Mouse (Mus musculus) adrenal gland, postnatal 10 days (tissue): ENCODE measurements around the gene Ccr1. TPM values are rescaled to one million over a fixed set of nuclear protein-coding genes. Genes with fewer than 3 reads are reported as not detected.
"Not testable (repeated sequence)": the region's sequence is repeated elsewhere in the genome, so short reads cannot be mapped to it uniquely, and the experiment has no call there.

Source experiments
- DNase-seq: peaks from one replicate; pipeline ENCODE4 v3.0.0; 2021; ENCODE audit warnings: mixed read lengths
- long read RNA-seq, 2 experiments: library from polyadenylated mRNA; stranded (forward); transcript quantifications; one replicate each; pipeline ENCODE4 v2.0.0; 2021
- total RNA-seq, 2 experiments: library from RNA; stranded (reverse); gene quantifications; 2 replicates each; pipeline ENCODE4 v1.2.3; 2021

Gene Ccr1
- total RNA-seq: 1 to 10 TPM; 1.6 to 1.8 TPM
- long read RNA-seq, experiment 1, partial matches to known transcripts: 0 of 2 reads
- long read RNA-seq, experiment 1, other reads (novel, unspliced or antisense): 2 of 2 reads
- long read RNA-seq, experiment 2, partial matches to known transcripts: 0 of 4 reads
- long read RNA-seq, experiment 2, other reads (novel, unspliced or antisense): 0 of 4 reads

DNA sequence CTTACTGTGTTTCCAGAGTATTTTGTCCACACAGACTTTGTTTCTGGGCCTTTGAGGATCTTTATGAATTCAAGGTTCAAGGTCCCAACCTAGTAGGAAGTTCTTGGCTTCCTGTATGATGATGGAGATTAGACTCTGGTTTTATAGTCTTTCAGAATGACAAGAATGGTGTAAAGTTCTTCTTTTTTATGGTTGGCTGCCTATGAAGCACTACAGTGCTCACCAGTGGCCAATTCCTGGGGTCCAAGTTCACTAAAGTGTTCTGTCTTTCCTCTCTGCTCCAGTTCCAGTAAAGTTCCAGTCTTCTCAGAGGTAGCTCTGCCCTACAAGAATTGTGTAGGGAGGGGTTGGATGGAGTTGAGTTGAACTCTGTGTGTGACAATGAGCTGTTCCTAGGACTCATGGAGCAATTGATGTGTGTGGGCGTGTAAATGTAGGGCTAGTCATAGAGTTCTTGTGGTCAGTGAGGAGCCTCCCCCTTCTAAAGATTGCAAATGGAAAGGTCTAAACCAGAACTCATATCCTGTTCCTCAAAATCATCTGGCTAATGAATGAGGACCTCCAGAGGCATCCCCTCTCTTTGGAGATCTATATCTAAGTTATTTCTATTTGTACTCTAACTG lies at the start of gene Ccr1:
Gene Ccr1 (minus strand): TSS at position 403 of the 623 bp plus-strand sequence.
- DNase-seq: no peak

DNA sequence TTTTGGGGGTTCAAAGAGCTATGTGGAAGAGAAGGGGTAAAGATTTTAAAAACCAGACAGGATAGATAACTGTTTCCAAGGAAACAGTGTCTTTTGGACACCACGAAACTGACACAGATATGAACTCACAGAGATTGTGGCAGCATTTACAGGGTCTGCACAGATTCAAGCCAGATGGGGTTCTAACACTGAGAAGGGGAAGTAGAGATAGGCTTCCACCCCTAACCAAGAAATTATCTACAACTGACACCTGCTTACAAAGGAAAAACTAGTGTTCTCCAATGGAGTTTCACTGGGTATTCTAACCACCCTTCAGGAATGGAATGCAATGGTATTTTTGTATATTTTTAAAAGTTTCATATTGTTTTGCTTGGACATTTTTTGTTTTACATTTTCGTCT lies 47.6 kb upstream of the Ccr1 start:
- no peak for DNase-seq

DNA sequence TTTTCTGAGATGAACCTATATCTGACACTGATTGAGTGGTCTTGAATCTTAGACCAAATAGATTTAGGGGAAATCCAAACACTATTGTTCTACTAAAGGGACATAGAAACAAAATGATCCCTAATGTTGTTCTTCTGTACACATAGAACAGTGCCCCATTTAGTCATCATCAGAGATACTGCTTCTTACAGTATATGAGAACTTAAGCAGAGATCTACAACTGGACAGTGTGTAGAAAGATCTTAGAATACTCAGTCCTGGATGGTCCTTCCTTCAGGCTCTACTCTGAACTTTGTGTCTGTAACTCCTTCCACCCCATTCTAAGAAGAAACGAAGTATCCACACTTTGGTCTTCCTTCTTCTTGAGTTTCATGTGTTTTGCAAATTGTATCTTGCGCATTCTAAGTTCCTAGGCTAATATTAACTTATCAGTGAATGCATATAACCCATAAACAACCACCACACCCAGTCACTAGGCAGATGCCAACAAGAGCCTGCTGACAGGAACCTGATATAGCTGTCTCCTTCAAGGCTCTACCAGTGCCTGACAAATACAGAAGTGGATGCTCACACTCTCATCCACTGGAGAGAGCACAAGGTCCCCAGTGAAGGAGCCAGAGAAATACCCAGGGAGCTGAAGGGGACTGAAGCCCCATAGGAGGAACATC lies 46.6 kb upstream of the Ccr1 start:
- DNase-seq: no peak

DNA sequence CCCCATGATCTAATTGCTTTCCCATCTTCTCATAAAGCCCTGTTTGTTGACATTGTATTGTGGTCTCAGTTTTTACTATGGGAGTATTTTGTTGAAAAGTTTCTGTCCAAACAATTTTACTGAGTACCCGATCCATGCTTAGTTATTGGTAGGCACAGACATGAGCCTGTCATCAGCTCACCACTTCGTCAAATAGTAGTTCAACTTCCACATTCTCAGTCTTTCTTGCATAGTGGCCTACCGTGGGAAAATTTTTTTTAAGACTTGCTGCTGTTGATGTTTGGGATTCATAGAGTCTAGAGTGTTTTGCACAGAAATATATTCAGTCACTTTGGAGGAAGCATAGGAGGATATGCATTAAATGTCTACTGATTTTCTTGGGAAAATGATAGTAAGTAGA lies 44.8 kb upstream of the Ccr1 start:
- no peak for DNase-seq

DNA sequence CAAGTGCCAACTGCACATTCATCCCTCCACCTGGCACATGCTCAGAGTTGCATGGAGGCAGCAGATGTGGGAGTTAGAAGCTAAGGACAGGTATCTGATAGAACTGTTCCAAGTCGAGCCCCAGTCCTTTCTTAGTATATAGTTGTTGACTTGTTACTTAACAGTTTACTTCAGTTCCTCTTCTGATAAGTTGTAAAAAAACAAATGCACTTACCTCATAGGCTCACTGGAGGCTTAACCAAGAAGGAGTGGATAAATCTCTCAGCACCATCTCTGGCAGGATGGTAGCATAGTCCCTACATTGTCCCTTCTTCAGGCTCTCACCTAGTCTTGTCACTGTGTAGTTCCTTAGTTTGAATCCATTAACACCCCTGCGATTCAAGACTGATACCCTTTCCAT lies 44.2 kb upstream of the Ccr1 start:
- DNase-seq: no peak

DNA sequence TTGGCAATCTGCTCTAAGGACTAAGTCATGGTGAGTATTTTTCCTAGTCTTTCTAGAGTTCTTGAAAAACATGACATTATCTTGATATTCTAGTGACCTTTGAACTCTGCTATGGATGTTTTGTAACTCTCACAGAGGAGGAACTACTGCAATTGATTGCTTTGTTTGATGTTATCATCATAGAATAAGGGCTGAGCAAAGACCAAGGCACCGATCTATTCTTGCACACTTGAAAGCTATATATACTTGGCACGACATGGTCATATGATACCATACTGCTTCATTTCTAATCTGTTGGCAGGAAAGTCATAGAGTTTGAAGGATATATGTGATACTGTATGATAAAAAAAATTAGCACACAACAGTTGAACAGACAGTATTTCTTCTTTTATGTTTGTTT lies 31.3 kb upstream of the Ccr1 start:
- no peak for DNase-seq

DNA sequence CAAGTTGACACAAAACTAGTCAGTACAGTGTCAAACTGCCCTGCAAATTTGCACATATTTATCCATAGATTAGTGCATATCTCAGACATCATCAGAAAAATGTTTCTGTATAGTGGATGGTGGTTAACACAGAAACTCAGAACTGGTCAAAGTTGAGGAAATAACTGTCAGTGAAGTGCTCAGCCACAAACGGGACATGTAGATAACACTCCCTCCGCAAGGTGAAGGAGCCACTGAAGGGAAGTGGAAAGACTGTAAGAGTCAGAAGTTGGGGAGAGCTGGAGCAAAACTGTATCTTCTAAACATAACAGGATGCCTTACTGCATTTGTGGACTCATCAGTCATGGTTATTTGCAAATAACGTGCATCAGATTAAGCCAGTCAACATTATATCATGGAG lies 29.2 kb upstream of the Ccr1 start:
- no peak for DNase-seq

DNA sequence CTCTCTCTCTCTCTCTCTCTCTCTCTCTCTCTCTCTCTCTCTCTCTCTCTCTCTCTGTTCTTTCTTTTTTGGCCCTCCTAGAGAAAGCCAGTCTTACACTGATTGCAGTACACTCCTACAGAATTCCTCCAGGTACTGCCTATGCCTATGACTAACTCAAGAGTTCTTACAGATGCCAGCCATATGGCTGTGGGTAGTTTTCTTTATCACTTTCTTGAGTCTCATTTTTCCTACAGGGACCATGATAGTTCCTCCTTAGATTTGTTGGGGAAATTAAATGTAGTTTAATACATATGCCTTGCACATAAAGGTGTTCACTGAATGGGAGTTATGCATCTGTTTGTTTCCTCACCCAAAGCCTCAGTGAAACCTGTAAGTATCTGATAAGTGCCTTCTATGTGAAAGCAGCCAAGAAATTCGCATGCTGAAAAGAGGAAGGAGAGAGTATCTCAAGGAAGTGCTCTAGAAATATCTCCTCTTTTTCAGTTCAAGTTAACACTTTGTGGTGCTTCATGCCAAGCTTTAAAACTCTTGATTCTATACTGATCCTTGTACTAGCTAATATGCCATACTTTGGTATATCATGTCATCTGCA lies 22.9 kb upstream of the Ccr1 start:
- no peak for DNase-seq

DNA sequence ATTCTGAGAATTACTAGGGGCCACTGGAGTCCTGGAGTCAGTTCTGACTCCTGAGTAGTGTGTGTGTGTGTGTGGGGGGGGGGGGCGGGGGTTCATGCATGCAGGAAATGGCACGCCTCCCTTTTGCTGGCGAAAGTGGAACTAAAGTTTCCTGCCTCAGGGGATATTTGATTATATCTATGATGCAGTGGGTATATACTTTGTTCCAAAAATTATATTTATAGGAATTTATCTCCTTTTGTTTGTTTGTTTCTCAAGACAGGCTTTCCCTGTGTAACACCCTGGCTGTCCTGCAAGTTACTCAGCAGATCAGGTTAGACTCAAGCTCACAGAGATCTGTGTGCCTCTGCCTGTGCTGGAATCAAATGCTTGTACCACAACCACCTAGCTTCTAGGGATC lies 21.2 kb upstream of the Ccr1 start:
- DNase-seq: no peak

DNA sequence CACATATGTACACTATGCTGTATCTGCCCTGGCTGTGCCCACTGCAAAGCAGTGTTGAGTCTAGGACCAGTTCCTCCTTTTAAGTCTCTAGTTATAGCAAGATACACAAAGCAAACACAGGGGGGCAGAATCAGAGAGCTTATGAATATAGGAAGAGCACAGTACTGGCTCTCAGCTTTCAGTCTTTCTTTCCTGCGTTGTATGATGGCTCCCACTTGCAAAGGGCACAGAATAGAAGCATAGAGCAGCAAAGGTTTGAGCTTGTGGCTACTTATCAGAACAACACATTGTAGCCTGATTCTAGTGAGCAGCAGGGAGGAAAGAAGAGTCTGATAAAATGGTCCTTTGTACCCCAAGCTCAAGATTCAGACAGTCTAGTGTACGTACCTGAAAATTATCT lies 17.7 kb upstream of the Ccr1 start:
- no peak for DNase-seq

DNA sequence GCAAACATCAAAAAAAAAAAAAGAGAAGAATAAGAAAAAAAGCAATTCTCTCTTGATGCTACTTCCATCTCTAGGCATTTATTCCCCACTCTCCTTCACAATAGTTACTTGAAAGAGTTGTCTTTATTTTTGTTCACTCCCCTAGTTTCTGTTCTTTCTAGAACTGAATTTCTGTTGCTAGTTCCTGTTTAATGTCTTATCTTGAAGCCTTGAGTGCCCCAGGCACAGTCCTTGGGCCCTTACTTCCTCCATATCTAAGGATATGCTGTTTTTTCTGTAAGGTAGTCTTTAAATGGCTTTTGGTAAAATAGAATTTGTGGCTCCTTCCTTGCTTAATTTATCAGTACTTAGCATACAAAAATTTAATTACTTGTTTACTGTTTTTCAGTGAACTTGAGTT lies 16.5 kb upstream of the Ccr1 start:
- DNase-seq: no peak

DNA sequence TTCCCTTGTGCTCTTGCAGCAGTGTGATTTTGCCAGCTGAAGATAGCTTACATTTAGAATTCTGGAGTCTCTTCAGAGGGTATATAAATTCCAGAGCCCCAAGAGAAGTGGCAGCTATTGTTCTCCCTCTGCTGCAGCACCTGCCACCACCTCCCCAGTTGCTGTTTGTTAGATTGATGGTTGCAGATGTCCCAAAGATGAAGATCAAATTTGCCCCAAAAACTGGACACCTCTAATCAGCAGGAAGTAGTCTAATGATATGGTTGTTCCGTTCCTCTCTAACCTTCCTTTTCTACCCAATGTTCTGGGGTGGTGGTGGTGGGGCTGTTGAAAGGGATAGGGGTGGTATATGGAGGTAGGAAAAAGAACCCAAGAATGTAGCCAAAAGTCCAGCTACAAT lies 14.2 kb upstream of the Ccr1 start:
- no peak for DNase-seq

DNA sequence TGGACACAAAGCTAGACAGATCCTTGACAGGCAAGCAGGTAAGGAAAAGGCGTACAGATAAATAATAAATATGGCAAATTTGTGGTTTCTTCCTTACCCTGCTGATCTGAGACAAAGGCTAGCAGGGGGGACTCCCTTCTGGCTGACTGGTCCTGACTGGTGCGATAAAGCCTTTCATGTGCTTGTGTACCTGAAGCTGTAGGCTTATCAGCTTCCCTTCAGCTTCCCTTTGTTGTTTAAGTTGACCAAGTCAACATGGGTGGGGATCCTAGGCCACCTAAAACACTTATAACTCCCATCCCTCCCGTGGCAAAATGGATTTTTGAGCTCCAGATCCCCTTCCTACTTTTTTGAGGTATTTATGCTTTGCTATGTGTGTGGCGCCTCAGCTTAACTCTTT lies 13.4 kb upstream of the Ccr1 start:
- DNase-seq: no peak

DNA sequence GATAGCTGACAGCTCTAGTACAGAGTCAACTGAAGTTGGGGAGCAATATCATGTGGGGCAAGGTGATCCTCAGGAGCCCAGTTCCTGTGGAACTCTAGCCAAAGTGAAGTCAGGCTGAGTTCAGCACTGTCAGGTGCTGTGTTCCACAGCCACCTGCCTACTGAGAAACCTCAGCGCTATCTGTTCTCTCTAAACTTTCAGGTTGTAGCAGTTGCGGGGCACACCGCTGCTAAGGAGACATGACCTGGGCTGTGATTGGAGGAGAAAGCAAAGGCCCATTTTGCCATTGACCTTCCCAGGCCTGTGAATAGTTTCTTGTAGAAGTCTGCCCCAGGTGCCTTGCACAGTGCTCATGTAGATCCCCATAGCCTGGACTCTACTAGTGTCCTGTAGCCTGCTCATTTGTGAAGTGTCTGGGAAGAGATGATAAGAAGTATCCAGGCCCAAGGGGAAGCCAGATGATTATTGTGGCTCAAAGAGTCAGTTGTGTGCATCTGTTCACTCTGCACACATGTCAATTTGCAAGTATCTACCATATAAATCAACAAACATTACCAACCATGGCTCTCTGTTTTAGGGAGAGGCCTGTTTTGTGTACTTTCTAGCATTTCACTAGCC lies 12.5 kb upstream of the Ccr1 start:
- not testable (repeated sequence) for DNase-seq

DNA sequence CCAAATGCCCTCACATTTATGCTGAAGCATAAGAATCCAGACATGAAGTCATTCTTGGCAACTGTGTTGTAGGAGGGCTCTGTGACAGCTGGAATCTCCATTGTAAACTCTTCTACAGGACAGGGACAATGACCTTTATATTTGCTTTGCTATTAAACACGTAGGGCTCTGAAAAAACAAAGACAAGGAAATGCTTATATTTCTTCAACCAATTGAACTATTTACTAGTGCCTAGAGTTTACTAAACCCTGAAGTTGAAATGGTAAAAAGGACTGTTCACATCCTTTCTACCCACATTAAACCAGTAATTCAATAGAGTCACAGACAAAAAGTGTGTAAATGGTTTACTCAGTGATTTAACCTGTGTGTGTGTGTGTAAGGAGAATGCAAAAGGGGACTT lies 9.8 kb upstream of the Ccr1 start, which contains the start of gene Ccr1l1:
Gene Ccr1l1 (minus strand): TSS at position 101 of the 400 bp plus-strand sequence.
- no peak for DNase-seq

DNA sequence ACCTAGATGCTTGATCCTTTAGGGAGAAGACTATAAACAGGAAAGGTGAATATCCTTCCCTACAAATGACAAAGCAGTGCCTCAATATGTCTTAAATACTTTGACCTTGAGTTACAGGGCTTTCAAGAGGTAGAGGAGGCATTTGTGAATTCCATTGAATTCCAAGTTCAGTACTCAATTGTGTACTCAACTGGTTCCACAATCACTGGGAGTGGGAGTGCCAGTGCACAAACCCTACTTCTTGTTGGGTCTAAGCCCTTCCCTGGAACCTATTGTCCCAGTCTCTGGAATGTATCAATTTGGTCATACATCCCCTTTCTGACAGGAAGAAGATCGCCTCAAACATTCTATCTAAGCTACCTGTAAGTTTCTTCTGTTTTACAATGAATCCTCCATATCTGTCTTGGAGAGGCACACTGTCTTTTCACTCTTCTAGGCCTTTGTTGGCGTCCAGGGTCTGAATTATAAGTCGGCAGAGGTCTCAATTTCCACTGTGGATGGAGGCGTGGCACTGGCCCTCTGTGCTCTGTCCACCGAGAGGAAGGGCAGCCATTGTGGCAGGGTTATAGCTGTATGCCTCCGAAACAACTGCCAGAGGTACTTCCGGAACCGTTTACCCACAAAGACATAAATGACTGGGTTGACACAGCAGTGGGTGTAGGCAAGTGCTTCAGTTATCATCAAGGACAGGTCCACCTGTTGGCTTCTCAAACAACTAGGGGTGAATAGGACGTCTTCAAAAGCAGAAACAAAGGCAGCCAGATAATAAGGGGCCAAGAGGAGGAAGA lies 8.6 kb upstream of the Ccr1 start:
- no peak for DNase-seq

DNA sequence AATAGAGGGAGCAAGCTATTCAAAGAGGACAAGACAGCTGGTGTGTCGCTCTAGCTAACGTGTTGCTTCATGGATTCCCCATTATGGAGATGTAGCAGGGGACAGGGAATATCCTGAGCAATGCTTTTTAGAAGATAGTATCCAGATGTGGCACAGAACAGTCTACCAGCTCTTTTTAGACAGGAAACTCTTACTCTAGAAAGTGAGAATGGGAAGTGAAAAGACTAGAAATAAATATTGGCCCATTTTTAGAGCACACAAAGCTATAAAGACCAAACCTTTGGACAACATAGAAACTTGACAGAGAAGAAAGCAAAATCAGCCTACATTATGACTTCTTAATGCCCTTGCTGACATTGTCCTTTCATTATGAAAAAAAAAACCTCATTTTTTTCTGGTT lies 7.1 kb upstream of the Ccr1 start:
- no peak for DNase-seq

DNA sequence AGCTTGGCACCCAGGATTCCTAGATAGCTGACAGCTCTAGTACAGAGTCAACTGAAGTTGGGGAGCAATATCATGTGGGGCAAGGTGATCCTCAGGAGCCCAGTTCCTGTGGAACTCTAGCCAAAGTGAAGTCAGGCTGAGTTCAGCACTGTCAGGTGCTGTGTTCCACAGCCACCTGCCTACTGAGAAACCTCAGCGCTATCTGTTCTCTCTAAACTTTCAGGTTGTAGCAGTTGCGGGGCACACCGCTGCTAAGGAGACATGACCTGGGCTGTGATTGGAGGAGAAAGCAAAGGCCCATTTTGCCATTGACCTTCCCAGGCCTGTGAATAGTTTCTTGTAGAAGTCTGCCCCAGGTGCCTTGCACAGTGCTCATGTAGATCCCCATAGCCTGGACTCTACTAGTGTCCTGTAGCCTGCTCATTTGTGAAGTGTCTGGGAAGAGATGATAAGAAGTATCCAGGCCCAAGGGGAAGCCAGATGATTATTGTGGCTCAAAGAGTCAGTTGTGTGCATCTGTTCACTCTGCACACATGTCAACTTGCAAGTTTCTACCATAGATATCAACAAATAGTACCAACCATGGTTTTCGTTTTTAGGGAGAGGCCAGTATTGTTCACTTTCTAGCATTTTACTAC lies 1.5 kb downstream of the Ccr1 start:
- not testable (repeated sequence) for DNase-seq

DNA sequence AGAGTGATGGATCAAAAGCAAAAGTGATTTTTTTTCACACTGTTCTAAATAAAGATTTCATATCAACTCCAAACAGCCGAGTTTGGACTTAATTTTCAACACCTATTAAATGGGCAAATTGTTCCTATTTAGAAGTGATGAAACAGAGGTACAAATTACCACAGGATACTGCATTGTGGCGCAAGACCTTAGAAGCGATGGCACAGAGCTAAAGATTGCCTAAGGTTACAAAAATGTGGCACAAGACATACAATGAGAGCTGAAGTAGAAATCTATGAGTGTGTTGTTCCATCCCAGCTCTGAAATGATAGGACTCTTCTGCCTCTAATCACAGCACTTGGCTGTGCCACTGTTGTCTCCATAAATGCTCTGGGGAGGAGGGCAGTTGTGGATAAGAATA lies 3.7 kb downstream of the Ccr1 start:
- DNase-seq: no peak

DNA sequence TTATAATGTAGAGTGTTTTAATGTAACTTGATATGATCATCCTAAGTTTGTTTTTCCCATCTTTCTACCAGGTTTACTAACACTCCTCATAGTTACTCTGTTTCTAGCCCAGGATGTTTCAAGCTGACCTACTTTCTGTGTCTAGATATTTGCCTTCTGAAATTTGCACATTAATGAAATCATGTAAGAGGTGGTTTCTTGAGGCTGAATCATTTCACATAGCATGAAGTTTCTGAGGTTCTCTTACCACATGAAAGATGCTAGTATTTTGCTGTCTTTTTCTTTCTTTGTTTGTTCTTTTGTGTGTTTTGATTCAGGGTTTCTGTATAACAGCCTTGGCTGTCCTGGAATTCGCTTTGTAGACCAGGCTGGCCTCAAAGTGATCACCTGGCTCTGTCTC lies 8.3 kb downstream of the Ccr1 start:
- no peak for DNase-seq

DNA sequence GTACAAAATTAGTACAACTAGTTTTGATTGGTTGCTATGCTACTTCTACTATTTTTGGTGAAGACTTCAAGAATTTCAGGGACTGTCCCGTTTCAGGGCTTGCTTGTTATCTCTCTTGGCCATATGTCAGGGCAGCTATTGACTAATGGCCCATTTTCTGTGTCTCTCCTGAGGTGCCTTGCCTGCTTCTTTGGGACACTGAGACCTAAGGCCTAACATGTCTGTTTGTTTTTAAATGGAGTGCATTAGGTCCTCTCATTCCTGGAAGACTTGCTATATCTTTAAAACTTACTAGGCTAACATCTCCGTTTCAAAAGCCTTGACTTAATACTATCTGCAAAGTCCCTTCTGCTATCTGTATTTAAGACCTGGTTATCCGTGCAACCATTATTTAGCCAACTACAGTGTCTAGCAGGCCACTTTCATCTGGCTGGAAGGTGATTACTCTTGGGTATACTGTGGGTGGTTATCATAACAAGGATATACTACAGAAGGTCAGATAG lies 10.5 kb downstream of the Ccr1 start:
- DNase-seq: no peak

DNA sequence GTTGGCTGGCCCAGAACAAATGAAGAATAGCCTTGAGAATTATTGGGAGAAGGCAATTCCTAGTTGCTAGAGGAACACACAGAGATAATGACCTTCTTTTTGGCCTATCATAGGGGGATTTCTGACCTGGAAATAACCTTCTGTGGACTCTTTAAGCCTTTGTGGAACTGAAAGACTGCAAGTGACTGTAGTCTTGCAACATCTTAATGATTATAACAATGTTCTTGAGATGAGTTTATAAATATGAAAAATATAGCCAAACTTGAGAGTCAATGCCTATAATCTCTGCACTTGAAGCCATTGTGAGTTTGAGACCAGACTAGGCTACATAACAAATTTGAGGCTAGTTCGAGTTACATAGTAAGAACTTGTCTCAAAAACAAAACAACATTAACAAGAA lies 11.6 kb downstream of the Ccr1 start:
- no peak for DNase-seq
